Mouse (Mus musculus): Measurements from ENCODE around the gene Mnx1. TPM values are rescaled to one million over a fixed set of nuclear protein-coding genes. Genes with fewer than 3 reads are reported as not detected.

Gene Mnx1
- polyA plus RNA-seq, 1 experiment, result not detected

DNA sequence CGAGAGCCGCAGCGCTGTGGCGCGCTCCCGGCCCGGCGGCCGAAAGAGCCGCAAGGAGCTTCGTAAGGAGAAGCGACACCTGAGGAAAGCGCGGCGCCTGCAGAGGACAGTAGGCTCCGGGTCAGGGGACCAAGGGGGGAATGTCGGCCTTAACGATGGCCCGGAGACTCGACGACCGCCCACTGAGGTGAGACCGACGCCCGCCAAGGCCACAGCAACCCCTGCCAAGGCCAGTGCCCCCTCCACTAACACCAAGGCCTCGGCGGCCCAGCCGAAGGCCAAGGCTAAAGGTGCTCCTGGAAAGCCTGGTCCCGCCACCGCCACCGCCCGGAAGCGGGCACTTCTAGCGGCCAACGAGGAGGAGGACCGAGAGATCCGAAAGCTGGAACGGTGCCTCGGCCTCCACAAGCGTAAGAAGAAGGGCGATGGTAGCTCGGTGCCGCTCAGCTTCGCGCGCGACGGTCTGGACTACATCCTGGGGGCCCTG lies 43.4 kb downstream of the Mnx1 start:
- no peak for TF ChIP-seq GATA1 (IDR thresholded peaks at IDR 0.05; ENCODE audit: low read length)

DNA sequence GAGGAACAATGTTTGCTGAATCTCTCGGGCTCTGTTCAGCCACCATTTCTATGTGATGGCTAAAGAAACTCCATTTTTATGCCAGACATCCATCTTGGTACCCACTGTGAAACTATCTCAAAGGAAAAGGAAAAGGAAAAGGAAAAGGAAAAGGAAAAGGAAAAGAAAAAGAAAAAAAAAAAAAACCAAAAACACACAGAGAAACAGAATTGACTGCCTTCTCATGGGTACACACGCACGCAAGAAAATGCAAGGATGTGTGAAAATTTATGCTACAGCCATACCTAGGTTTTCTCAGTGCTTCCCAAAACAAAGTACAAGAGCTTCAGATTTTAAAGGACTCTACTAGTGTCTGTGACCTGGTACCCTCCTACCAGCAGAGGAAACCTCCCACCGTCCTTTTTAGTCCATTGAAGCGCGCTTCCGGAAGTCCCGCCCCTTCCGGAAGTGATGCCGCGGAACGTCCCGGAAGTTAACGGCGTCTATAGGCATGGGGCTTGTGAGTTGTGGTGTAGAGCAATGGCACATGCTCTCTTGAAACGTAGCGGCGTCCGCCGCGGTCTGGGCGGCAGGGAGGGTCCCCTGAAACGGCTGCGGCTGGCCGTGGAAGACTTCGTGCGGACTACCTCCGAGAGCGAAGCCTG lies 43.9 kb downstream of the Mnx1 start, which contains the start of gene Nom1:
Nom1 (plus strand) TSS at position 437 of the 644 bp plus-strand sequence.
- TF ChIP-seq GATA1 (IDR thresholded peaks at IDR 0.05; ENCODE audit: low read length), result no peak

Other genes with a start within 250 kb of the Mnx1 start
- gene Lmbr1, start 100.1 kb downstream of the Mnx1 start, polyA plus RNA-seq (2012), result 1.8 and 3.0 TPM in 2 replicates
- 13.7 and 18.1 TPM in 2 replicates for gene Nom1, start 43.8 kb downstream of the Mnx1 start, polyA plus RNA-seq (2012)
- gene Ube3c, start 90.8 kb upstream of the Mnx1 start, polyA plus RNA-seq (2012), result 4.7 and 5.2 TPM in 2 replicates